Mouse (Mus musculus) liver (tissue): ENCODE results near the gene Nr3c2.

Source experiments
- DNase-seq: peaks from one replicate; pipeline ENCODE4 v3.0.0-alpha.2; 2020; ENCODE audit warnings: mixed read lengths

Nr3c2 gene

GRCm38 (mm10) chr8:76899411-76900154, at the start of gene Nr3c2:
Gene Nr3c2 (plus strand): TSS chr8:76899442.
- DNase-seq = no peak

GRCm38 (mm10) chr8:76858534-76858933, 40.7 kb upstream of the Nr3c2 start:
- DNase-seq = no peak

- DNase-seq = no peak
Observed at GRCm38 (mm10) chr8:76859709-76860108, 39.5 kb upstream of the Nr3c2 start.

GRCm38 (mm10) chr8:76863066-76863465, 36.2 kb upstream of the Nr3c2 start:
- no peak for DNase-seq

DNA sequence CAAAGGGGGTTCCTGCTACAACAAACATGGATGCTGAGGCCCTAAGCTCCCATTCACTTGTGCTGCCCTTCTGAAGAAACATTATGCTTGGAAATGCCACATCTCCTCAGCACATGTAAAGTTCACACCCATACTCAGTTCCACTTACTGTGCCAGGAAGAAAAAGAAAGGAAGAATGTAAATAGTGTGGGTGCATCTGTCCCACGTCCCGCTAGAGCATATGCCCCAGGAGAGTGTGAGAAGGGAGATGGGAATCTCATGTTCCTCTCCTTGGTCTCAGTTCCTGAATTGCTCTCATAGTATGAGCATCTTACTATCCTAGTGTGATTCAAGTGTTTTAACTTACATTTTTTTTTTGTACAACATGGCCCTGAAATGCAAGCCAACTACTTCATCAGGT, 22.4 kb upstream of the Nr3c2 start:
- DNase-seq = no peak

GRCm38 (mm10) chr8:76897050-76897449, 2.2 kb upstream of the Nr3c2 start:
- no peak for DNase-seq

DNA sequence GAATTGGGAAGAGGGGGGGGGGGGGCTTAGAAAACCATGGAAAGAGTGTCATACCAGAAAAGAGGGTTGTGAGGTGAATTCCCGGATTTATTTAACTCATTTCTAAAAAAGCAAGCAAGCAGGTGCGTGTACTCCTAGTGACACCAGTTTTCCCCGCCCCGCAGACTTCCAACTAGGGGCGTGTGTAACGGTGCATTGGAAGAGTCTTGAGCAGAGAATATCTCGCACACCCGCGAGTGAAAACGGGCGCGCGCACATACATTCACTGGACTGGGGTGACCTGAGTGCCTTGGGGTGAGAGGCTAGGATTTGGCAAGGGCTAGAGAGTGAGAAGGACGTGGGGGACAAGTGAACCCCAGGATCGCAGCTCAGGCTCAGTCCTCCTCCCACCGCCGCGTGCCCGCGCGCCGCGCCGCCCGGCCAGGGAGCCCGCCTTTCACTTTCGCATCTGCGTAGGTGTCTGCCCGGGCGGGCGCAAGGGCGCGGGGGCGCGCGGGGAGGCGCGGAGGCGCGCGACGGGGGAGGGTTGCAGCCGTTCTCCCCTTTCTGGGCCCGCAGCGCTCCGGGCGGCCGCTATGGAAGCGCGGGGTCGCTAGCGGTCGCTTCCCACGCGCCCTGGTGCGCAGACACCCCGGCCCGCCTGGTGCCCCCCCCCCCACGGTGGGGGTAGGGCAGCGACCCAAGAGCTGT, 376 bp upstream of the Nr3c2 start:
- peak; percentile 55 for DNase-seq

DNA sequence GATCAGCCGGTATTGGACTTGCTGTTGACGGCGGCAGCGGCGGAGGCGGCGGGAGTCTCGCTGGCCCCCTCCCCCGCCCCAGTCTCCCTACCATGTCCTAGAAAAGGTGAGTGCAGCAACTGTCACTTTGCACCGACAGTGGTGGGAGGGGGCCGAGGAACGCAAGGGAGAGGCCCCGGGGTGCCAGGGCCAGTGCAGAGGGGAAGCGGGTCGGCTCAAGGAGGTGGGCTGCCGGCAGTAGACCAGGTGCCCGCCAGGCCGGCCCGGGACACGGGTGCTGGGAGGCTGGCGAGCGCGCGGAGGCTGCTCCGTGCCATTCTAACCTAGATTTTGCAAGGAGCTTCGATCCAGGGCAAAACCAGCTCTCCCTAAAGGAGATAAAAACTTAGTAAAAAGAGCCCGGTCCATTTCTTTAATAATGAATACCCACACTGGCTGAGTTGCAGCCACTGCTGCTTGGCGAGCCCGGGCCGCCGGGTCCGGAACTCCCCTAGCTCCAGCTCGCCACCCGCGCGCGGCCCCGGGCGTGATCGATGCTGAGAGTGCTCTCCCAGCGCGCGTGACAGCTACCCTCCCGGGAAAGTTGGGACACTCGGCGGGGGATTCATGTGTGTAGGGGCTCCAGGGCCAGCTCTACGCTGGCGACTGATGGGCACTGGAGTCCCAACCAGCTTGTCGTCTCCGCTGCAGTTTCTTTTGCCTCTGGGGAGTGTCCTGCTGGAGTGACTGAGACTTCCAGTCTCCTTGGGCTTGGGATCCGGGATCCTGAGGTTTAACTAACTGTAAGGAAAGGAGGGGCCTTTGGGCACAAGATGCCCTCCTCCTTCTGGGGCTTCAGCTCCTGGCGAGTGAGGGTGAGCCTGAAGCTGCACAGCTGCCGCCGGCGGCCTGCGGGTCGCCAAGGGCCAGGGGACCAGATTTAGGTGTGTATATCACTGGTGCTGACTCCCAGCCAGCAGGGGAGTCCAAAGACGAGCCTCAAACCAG, 1.2 kb downstream of the Nr3c2 start:
- peak; percentile 12 for DNase-seq

GRCm38 (mm10) chr8:76901430-76902204, 2.4 kb downstream of the Nr3c2 start:
- peak; percentile 87 for DNase-seq

DNA sequence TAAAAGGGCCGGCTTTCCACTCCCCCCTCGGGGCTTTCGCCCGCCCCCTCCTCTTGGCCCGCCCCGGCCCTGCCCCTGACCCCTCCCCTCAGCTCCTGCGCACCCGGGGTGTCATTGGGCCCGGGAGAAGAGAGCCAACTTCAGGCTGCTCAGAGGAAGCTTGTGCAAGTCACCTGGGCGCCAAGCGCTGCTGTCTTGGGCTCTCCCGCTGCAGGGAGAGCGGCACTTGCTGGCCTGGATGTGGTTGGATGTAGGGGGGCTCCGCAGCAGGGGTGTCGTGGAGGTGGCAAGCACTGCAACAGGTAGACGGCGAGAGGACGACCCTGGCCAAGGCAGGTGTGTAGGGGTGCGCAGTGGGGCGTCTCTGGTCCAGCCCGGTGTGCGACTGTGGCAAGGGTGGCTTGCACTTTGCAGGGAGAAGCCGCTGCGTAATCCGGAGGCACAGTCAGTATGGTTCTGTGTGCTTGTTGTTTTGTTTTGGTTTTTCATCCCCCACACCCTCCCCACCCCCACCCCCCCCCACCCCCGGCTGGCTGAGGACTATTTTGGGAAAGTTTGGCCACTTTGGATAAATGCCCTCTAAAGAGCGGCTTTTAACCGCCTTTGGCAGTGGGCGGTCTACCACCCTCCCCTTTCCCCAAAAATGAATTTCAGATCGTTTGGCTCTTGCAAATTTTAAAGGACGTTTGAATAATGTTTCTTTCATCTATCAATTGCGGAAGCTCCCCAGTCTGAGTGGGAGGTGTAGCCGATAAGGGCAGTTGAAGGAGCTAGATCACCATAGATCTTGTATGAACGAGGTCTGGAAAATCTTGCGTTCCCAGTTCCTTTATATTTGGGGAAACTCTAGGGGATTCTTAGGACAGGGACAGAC, 3.2 kb downstream of the Nr3c2 start:
- DNase-seq = no peak

DNA sequence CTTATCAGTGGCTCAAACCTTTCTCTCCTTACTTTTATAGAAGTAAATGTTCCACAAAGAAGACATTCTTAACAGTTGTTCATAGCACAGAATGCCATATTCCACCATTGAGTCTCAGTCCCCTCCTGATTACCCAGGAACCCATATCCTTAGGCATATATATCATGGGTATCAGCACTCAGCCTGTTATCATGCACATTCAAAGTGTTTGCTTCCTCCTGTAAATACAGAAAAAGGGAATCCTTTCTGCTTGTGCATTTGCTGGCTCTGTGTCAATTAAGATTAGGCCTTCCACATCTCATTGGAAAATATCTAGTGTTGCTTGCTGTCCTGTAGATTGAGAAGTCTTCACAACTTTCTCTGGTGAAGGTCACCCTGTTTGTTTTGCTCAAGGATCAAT, 12.0 kb downstream of the Nr3c2 start:
- DNase-seq = no peak

DNA sequence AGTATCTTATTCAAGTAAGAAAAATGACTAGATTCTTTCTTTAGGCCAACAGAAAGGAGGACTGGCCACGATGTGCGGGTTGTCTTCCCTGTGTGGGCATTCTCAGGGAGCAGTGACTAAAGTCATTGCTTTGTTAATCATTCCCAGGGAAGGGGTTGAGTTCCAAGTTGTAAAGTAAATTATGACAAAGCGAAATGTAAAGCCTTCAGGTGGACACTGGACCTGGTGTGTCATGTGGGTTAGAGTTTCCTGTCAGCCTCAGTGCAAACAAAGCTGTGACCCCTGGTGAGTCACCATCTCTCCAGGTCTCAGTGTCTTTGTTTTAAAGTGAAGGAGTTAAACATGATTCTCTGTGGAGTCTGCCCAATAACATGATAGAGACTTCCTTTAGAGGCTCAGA, 13.4 kb downstream of the Nr3c2 start:
- no peak for DNase-seq

GRCm38 (mm10) chr8:76913207-76913606, 14.0 kb downstream of the Nr3c2 start:
- DNase-seq = no peak

DNA sequence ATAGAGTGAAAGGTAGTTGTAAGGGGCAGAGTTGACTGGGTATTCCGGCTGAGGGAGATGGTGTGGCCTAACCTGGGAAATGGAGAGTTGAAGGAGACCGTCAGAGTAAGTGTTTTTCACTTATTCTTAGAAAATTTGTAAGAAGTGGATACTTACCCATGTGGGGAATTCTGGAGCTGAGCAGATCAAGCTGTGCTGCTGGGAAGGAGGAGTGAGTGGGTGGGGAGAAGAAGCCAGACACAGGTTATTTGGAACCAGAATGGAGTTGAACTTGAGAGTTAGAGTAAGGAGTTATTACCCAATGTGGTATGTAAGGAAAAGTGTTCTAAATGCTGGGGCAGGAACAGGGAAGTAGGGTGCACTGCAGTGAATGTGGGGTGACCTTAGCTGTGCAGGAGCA, 16.0 kb downstream of the Nr3c2 start:
- no peak for DNase-seq

DNA sequence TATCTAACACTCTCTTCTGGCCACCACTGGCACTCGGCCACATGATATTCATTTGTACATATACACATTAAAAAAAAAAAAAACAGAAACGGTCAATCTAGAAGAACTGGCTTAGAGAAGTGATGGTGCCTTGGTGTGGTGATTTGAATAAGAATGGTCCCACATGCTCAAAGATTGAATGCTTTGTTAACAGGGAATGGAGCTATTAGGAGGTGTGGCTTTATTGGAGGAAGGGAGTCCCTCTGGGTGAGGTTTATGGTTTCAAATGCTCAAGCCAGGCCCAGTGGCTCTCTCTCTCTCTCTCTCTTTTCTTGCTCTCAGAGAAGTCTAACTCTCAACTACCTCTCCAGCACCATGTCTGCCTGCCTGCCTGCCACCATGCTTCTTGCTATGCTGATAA, 20.3 kb downstream of the Nr3c2 start:
- no peak for DNase-seq

DNA sequence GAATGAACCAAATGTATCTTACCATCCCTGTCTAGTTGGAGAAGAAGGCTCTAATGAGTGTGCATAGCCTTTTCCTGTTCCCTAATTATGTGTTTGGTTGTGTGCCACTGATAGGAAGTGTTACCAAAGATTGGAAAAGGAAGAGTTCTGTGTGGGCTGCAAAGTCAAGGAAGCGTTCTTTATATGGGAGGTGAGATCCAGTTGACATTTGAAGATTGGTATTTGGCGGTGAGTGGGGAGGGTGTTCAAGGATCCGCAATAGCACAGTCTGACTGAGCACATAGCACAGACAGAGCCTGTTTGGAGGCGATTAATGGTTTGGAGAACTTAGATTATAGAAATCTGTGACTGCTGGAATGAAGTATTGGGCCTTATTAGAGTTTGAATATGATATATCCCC, 24.9 kb downstream of the Nr3c2 start:
- DNase-seq = no peak

GRCm38 (mm10) chr8:76928326-76928725, 29.1 kb downstream of the Nr3c2 start:
- DNase-seq = no peak

- no peak for DNase-seq
Observed at GRCm38 (mm10) chr8:76928808-76929207, 29.6 kb downstream of the Nr3c2 start.

- DNase-seq = no peak
Observed at GRCm38 (mm10) chr8:76965046-76965445, 65.8 kb downstream of the Nr3c2 start.

DNA sequence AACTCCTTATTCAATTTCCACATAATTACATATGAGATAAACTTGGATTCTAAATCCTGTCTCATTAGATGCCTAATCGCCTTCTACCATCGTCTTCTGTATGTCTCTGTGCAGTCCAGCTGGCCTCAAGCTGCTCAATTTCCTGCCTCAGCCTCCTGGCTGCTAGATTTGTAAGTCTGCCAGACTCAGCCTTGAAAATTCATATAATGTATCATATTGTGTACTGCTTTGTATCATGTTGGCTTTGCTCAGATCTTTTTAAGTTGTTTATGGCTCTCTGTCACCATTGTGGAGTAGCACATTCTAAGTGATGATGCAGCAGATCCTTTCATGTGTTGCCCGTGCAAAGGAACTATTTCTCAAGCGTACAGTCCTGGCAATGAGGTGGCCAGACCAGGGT, 71.9 kb downstream of the Nr3c2 start:
- DNase-seq = no peak

GRCm38 (mm10) chr8:76971761-76972404, 72.6 kb downstream of the Nr3c2 start:
- no peak for DNase-seq
